Mouse (Mus musculus) hindbrain, embryonic 12.5 days (tissue): ENCODE data around the gene Atp5b. TPM values are rescaled to one million over a fixed set of nuclear protein-coding genes. Genes with fewer than 3 reads are reported as not detected.

ENCODE experiments used
- ATAC-seq: fragments of 200-750 bp; cut with Nextera tagmentation; 2 replicates; pipeline ENCODE4 v1.8.0; 2017; ENCODE audit warnings: moderate TSS enrichment; ENCODE audit not compliant: low FRiP score
- H3K27ac ChIP-seq: fragments of 300-500 bp; sonication (generic); 2 replicates; pipeline ENCODE4 v1.5.1; 2016; ENCODE audit warnings: mild to moderate bottlenecking
- H3K27me3 ChIP-seq: fragments of 300-500 bp; sonication (generic); 2 replicates; pipeline ENCODE4 v1.6.1; 2016; ENCODE audit warnings: mild to moderate bottlenecking
- H3K36me3 ChIP-seq: fragments of 300-500 bp; sonication (generic); 2 replicates; pipeline ENCODE4 v1.6.1; 2016; ENCODE audit warnings: mild to moderate bottlenecking
- H3K4me1 ChIP-seq: fragments of 300-500 bp; sonication (generic); 2 replicates; pipeline ENCODE4 v1.6.1; 2016
- H3K4me2 ChIP-seq: fragments of 300-500 bp; sonication (generic); replicated peaks from 2 replicates; pipeline ENCODE4 v1.6.1; 2016; ENCODE audit warnings: mild to moderate bottlenecking
- H3K4me3 ChIP-seq: fragments of 300-500 bp; sonication (generic); 2 replicates; pipeline ENCODE4 v1.5.1; 2016; ENCODE audit warnings: mild to moderate bottlenecking
- H3K9ac ChIP-seq: fragments of 300-500 bp; sonication (generic); 2 replicates; pipeline ENCODE4 v1.6.1; 2016; ENCODE audit warnings: mild to moderate bottlenecking, moderate library complexity
- H3K9me3 ChIP-seq: fragments of 300-500 bp; sonication (generic); replicated peaks from 2 replicates; pipeline ENCODE4 v1.6.1; 2016; ENCODE audit warnings: mild to moderate bottlenecking
- WGBS: fragments of 180-500 bp; shearing (Covaris S2); methylation state at CpG from one replicate; pipeline ENCODE4 v1.1.7; 2016; 5-methylcytosine and 5-hydroxymethylcytosine counted together
- polyA plus RNA-seq: library from polyadenylated mRNA; unstranded; fragments of >200 nt; fragmentation: Nextera tagmentation; extraction: Ambion mirVana; gene quantifications from 2 replicates; pipeline ENCODE4 v1.2.1, GENCODE M21; 2016

Gene Atp5b
- 1,948 and 1,970 TPM in 2 replicates for polyA plus RNA-seq

DNA sequence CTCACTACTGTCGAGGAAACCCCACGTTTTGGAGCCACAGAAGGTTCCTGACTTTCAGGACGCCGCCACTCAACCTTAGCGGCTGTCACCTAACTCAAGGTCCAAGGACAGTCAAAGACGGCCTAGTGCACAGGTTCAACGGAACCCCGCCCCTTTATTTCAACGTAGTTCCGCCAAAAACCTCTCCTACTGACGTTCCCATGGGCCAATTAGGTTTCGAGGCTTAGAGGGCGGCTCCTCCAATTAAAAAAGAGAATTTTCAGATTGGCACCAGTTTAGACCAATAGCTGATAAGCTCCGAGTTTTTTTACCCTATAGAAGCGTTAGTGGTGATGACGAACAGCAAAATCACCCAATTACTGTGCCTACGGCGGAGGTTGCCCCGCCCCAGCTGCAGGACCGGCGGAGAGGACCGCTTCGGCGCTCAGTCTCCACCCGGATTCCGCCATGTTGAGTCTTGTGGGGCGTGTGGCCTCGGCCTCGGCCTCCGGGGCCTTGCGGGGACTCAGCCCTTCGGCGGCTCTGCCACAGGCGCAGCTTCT is at the start of gene Atp5b:
Gene Atp5b (plus strand): TSS at position 394 of the 542 bp plus-strand sequence.
- Histone ChIP-seq H3K4me1 (peaks cover 17% of the 10 kb centered on the region), H3K4me3 (peak within 1 kb of the TSS; percentile 95), H3K9me3 (no peaks in the 10 kb centered on the region), H3K36me3 (peaks cover 34% of the 10 kb centered on the region), H3K9ac (peak within 1 kb of the TSS; percentile 99), H3K27ac (peak within 1 kb of the TSS; percentile 81), H3K27me3 (no peaks in the 10 kb centered on the region), H3K4me2 (peak within 1 kb of the TSS; percentile 97)
- 0% methylated on average over 34 of the region's 34 CpGs for WGBS
- ATAC-seq = peak; percentile 99

DNA sequence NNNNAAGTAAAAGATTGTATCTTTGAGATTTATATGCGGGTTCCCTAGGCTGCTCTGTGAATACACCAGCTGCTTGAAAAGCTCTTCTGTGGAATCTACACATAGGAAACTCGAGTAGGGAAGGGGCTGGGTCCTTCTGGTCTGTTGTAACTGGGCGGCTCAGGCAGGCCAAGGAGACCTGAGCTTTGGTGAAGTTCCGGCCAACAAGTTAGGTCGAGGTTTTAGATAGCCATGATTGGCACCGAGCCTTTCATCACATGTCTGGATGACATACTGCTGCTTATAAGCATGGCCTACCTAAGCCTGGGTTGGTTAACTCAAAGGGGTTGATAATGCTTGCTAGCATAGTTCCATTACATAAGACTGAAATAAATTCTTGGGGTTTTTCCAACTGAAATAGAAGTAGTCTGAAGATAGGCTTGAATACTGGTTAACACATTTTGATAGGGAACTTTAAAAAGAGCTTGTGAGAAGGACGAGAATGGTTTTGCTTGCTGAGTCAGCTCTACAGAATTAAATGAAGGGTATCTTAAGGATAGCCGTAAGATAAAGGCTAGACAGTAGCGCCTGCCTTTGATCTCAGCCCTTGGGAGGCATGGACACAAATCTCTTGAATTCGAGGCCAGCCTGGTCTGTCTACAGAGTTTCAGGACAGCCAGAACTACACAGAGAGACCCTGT is 46.2 kb upstream of the Atp5b start:
- 9% methylated on average over 10 of the region's 10 CpGs for WGBS
- H3K4me3 ChIP-seq = peak overlapping the region; percentile 93
- H3K9ac ChIP-seq = peak overlapping the region; percentile 97
- ATAC-seq = no peak
- H3K4me1 ChIP-seq = peaks cover 28% of the 10 kb centered on the region
- peaks cover 37% of the 10 kb centered on the region for H3K36me3 ChIP-seq
- H3K4me2 ChIP-seq = peak overlapping the region; percentile 90
- H3K27me3 ChIP-seq = no peaks in the 10 kb centered on the region
- peak overlapping the region; percentile 40; the same call in 1 of the 2 replicates for H3K27ac ChIP-seq
- no peaks in the 10 kb centered on the region for H3K9me3 ChIP-seq

DNA sequence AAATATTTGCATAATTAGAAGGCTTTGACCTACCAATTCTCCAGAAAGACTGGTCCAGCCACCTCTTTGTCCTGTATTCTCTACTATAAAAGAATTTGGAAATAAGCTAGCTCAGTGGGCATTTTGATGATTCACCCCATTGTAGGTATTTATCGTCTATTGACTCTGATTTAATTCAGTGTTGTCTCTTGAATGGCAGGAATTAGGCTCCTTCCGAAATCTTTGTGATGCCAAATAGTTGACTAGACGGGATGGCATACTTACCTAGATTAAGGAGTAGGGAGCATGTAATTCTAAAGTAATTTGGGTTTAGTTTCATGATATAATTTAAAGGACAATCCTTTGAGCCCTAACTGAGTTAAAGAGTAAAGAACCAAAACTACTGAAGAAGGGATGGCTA is 45.2 kb upstream of the Atp5b start:
- no peak overlapping the region for H3K4me3 ChIP-seq

DNA sequence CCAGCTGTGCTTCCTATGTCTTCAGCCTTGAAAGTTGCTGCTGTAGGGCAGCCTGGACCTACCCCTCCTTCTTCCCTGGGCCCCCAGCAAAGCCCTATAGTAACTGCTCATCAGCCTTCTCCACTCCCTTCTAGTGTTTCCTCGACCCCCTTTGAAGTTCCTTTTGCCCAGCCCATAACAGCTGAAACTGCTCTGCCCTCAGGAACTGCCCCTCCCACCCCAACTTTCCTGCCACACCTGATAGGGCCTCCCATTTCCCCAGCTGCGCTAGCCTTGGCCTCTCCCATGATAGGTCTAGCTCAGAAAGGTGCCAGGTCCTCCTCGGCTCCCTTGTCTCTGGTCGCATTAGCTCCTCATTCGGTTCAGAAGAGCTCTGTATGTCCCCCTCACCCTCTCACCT is 43.9 kb upstream of the Atp5b start:
- no peaks in the 10 kb centered on the region for H3K9me3 ChIP-seq
- H3K9ac ChIP-seq = no peak overlapping the region
- H3K36me3 ChIP-seq = peaks cover 57% of the 10 kb centered on the region
- H3K4me3 ChIP-seq = no peak overlapping the region
- ATAC-seq = no peak
- WGBS = 68% methylated on average over 5 of the region's 5 CpGs
- no peak overlapping the region for H3K4me2 ChIP-seq
- no peak overlapping the region for H3K27ac ChIP-seq
- peaks cover 38% of the 10 kb centered on the region for H3K4me1 ChIP-seq
- no peaks in the 10 kb centered on the region for H3K27me3 ChIP-seq

More for the DNA sequence above, 45.2 kb upstream of the Atp5b start:
- H3K9ac ChIP-seq = no peak overlapping the region
- peaks cover 29% of the 10 kb centered on the region for H3K4me1 ChIP-seq
- peaks cover 44% of the 10 kb centered on the region for H3K36me3 ChIP-seq
- WGBS = 84% methylated on average over 3 of the region's 3 CpGs
- H3K27me3 ChIP-seq = no peaks in the 10 kb centered on the region
- H3K27ac ChIP-seq = 0 out of 2 replicates have a peak overlapping the region, but pooled peaks have one; percentile 7
- no peaks in the 10 kb centered on the region for H3K9me3 ChIP-seq
- no peak for ATAC-seq
- H3K4me2 ChIP-seq = peak overlapping the region; percentile 22; the same call in 1 of the 2 replicates

DNA sequence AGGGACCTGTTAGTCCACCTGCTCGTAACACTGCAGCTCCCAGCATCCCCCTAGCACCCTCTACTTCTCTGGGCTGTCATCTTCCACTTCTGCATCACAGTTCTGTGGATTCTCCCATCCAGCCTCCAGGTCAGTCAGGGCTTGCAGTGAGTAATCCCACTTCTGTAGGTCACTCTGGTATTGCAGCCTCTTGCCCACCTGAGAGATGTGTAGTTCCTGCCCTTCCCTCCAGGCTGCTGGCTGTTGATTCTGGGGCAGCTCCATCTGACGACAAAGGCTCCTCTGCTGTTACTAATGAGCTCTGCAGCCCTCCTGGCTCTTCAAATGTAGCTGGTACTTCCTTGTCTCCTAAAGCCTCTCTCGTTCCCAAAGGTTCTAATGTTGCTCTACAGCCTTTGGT is 43.2 kb upstream of the Atp5b start:
- peaks cover 63% of the 10 kb centered on the region for H3K36me3 ChIP-seq
- no peaks in the 10 kb centered on the region for H3K9me3 ChIP-seq
- H3K4me2 ChIP-seq = no peak overlapping the region
- no peak overlapping the region for H3K9ac ChIP-seq
- no peak for ATAC-seq
- no peak overlapping the region for H3K4me3 ChIP-seq
- no peaks in the 10 kb centered on the region for H3K27me3 ChIP-seq
- WGBS = 76% methylated on average over 3 of the region's 3 CpGs
- H3K27ac ChIP-seq = no peak overlapping the region
- peaks cover 39% of the 10 kb centered on the region for H3K4me1 ChIP-seq

DNA sequence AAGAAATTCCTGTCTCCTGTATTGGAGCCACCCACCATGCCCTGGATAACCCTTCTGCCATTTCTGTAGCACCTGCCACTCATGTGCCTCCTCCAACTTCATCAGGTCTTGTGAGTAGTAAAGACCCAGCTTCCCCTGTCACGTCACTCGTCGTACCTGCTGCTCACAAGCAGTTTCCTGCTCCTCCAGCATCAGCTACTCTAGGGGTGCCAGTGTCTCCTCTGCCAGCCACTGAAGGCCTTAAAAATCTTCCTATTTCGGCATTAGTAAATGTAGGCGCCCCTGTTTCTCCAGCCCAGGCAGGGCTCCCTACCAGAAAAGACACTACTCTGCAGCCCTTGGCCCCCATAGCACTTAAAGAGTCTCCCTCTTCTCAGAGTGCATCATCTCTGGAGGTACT is 42.8 kb upstream of the Atp5b start:
- Histone ChIP-seq H3K27me3 (no peaks in the 10 kb centered on the region), H3K27ac (no peak overlapping the region), H3K4me3 (no peak overlapping the region), H3K9me3 (no peaks in the 10 kb centered on the region), H3K4me1 (peaks cover 38% of the 10 kb centered on the region), H3K9ac (no peak overlapping the region), H3K4me2 (no peak overlapping the region), H3K36me3 (peaks cover 68% of the 10 kb centered on the region)
- WGBS = 92% methylated on average over 5 of the region's 5 CpGs
- ATAC-seq = no peak

DNA sequence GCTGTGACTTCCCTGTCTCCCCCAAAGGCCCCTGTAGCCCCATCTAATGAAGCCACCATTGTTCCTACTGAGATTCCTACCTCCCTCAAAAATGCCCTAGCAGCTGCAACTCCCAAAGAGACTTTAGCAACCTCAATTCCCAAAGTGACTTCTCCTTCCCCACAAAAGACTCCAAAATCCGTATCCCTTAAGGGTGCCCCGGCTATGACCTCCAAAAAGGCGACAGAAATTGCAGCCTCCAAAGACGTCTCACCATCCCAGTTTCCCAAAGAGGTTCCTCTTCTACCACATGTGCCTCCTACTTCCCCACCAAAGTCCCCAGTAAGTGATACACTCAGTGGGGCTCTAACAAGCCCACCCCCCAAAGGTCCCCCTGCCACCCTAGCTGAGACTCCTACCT is 41.4 kb upstream of the Atp5b start:
- Histone ChIP-seq H3K4me1 (peaks cover 38% of the 10 kb centered on the region), H3K4me3 (no peak overlapping the region), H3K27me3 (no peaks in the 10 kb centered on the region), H3K4me2 (no peak overlapping the region), H3K27ac (no peak overlapping the region), H3K9ac (no peak overlapping the region), H3K9me3 (no peaks in the 10 kb centered on the region), H3K36me3 (peaks cover 81% of the 10 kb centered on the region)
- WGBS = 81% methylated on average over 4 of the region's 4 CpGs
- no peak for ATAC-seq

DNA sequence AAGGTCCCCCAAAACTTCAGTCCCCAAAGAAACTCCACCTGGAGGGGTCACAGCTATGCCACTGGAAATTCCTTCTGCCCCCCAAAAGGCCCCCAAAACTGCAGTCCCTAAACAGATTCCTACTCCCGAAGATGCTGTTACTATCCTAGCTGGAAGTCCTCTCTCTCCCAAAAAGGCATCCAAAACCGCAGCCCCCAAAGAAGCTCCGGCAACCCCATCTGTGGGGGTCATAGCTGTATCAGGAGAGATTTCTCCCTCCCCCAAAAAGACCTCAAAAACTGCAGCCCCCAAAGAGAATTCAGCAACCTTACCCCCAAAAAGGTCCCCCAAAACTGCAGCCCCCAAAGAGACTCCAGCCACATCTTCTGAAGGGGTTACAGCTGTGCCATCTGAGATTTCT is 40.6 kb upstream of the Atp5b start:
- H3K9me3 ChIP-seq = no peaks in the 10 kb centered on the region
- H3K4me3 ChIP-seq = no peak overlapping the region
- H3K9ac ChIP-seq = no peak overlapping the region
- H3K27me3 ChIP-seq = no peaks in the 10 kb centered on the region
- peaks cover 85% of the 10 kb centered on the region for H3K36me3 ChIP-seq
- WGBS = 87% methylated on average over 3 of the region's 3 CpGs
- no peak for ATAC-seq
- H3K27ac ChIP-seq = no peak overlapping the region
- peaks cover 30% of the 10 kb centered on the region for H3K4me1 ChIP-seq
- no peak overlapping the region for H3K4me2 ChIP-seq

DNA sequence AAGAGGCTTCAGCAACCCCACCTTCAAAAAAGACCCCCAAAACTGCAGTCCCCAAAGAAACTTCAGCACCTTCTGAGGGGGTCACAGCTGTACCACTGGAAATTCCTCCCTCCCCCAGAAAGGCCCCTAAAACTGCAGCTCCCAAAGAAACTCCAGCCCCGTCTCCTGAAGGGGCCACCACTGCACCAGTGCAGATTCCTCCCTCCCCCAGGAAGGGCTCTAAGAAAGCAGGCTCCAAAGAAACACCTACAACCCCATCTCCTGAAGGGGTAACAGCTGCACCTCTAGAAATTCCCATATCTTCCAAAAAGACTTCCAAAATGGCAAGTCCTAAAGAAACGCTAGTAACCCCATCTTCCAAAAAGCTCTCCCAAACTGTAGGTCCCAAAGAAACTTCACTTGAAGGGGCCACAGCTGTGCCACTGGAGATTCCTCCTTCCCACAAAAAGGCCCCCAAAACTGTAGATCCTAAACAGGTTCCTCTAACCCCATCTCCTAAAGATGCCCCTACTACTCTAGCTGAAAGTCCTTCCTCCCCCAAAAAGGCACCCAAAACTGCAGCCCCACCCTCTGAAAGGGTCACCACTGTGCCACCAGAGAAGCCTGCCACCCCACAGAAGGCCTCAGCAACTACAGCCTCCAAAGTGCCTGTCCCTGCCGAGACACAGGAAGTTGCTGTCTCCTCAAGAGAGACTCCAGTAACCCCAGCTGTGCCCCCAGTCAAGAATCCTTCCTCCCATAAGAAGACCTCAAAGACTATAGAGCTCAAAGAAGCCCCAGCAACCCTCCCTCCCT is 39.8 kb upstream of the Atp5b start:
- 81% methylated on average over 3 of the region's 3 CpGs for WGBS
- Histone ChIP-seq H3K27me3 (no peaks in the 10 kb centered on the region), H3K27ac (peak overlapping the region; percentile 23; the same call in 1 of the 2 replicates), H3K4me3 (no peak overlapping the region), H3K9ac (no peak overlapping the region), H3K4me2 (no peak overlapping the region), H3K9me3 (no peaks in the 10 kb centered on the region), H3K36me3 (peaks cover 89% of the 10 kb centered on the region), H3K4me1 (peaks cover 24% of the 10 kb centered on the region)
- ATAC-seq = no peak

DNA sequence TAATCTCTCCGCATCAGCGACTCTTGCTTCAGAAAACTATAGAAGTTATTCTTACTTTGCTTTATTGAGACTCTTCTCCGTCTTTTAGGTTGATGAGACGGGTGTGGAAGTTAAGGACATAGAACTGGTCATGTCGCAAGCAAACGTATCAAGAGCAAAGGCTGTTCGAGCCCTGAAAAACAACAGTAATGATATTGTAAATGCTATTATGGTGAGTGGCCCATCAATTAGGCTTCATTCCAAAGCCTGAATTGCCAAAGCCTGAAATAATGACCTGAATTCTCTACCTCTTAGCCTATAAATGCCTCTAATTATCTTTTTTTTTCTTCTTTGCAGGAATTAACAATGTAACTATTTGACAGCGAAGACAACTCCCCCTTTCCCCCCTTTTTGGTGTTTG is 34.9 kb upstream of the Atp5b start:
- 96% methylated on average over 8 of the region's 8 CpGs for WGBS
- H3K4me3 ChIP-seq = no peak overlapping the region
- H3K27ac ChIP-seq = no peak overlapping the region
- no peaks in the 10 kb centered on the region for H3K27me3 ChIP-seq
- H3K9ac ChIP-seq = no peak overlapping the region
- no peak overlapping the region for H3K4me2 ChIP-seq
- peaks cover 12% of the 10 kb centered on the region for H3K4me1 ChIP-seq
- H3K36me3 ChIP-seq = peaks cover 79% of the 10 kb centered on the region
- no peak for ATAC-seq
- no peaks in the 10 kb centered on the region for H3K9me3 ChIP-seq

DNA sequence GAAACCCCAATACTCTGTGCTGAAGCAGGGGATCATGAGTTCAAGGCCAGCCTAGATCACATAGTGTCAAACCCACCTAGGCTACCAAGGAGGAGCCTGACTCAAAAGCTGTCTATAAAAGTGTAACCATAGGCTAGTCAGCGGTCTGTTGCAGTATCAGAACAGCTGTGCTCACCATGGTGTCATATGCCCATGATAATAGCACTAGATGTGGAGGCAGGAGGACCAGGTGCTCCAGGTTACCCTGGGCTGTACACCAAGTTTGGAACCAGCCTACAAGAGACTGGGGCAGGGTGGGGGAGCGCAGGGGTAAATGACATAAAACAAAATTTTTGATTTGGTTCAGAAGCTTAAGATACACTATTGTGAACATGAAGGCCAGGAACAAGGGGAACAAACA is 33.3 kb upstream of the Atp5b start:
- ATAC-seq = no peak
- Histone ChIP-seq H3K4me1 (0 out of 2 replicates have a peak, but pooled peaks cover under 1% of the 10 kb centered on the region), H3K9ac (no peak overlapping the region), H3K4me2 (no peak overlapping the region), H3K27ac (no peak overlapping the region), H3K4me3 (no peak overlapping the region), H3K9me3 (no peaks in the 10 kb centered on the region), H3K27me3 (no peaks in the 10 kb centered on the region), H3K36me3 (peaks cover 63% of the 10 kb centered on the region)
- whole genome bisulfite sequencing = 95% methylated on average over 2 of the region's 2 CpGs

DNA sequence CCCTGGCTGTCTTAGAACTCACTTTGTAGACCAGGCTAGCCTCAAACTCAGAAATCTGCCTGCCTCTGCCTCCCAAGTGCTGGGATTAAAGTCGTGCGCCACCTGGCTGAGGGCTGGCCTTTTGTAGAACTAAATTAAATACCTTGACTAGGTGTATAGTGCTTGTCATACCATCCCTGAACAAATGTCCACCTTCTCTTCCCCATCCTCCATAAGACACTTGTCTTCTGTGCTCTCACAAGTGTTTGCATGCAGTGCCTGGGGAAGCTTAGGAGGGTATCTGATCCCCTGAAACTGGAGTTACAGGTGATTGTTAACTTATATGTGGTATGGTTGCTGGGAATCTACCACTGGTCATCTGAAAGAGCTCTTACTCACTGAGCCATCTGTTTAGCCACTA is 32.7 kb upstream of the Atp5b start:
- no peaks in the 10 kb centered on the region for H3K9me3 ChIP-seq
- H3K36me3 ChIP-seq = peaks cover 57% of the 10 kb centered on the region
- no peak overlapping the region for H3K4me3 ChIP-seq
- H3K4me1 ChIP-seq = no peaks in the 10 kb centered on the region
- H3K4me2 ChIP-seq = no peak overlapping the region
- no peak for ATAC-seq
- no peaks in the 10 kb centered on the region for H3K27me3 ChIP-seq
- no peak overlapping the region for H3K27ac ChIP-seq
- 85% methylated on average over 2 of the region's 2 CpGs for WGBS
- no peak overlapping the region for H3K9ac ChIP-seq
